Mouse (Mus musculus): Measurements from ENCODE around the gene Ahcy. TPM values are rescaled to one million over a fixed set of nuclear protein-coding genes. Genes with fewer than 3 reads are reported as not detected.
"Not testable (repeated sequence)": the region's sequence is repeated elsewhere in the genome, so short reads cannot be mapped to it uniquely, and the experiment has no call there.

Gene Ahcy
- total and polyA plus RNA-seq, 3 experiments = 364 to 529 (median 514) TPM

GRCm38 (mm10) chr2:155054672-155055071 lies 19.6 kb downstream of the Ahcy start:
- in situ Hi-C loops (cut with MboI; ENCODE audit: low pct_ligation_motif_present, low pct_unique_long_range_greater_than_20kb, low sequenced_read_pairs) = no loop called here
- Histone ChIP-seq H3K27ac (ENCODE audit: insufficient read depth, low read depth) (no peak overlapping the region), H3K9me3 (replicated peaks; ENCODE audit: low read length) (no peaks in the 10 kb centered on the region), H3K36me3 (replicated peaks in 1 of 2; ENCODE audit: control insufficient read depth in 1 of 2, insufficient read depth in 1 of 2, low read length in 1 of 2) (peaks cover 10 to 55% of the 10 kb centered on the region in 2 experiments), H3K4me2 (ENCODE audit: insufficient read depth, low read depth, poor library complexity, severe bottlenecking) (no peak overlapping the region), H3K4me1 (ENCODE audit: control insufficient read depth in 1 of 2, insufficient read depth in 2 of 2) (peaks cover 4 to 47% of the 10 kb centered on the region in 2 experiments), H3K79me2 (replicated peaks; ENCODE audit: control insufficient read depth, extremely low read depth, insufficient read depth, poor library complexity, severe bottlenecking) (no peaks in the 10 kb centered on the region), H3K9ac (ENCODE audit: insufficient read depth, low read depth) (no peak overlapping the region), H3K27me3 (replicated peaks) (no peaks in the 10 kb centered on the region), H3K4me3 (replicated peaks in 1 of 3; ENCODE audit: low read depth in 2 of 3, low read length in 2 of 3, poor library complexity in 1 of 3) (no peak overlapping the region)
- no peak for TF ChIP-seq MXI1 (IDR thresholded peaks at IDR 0.05; ENCODE audit: low read depth, low read length)
- no peak for TF ChIP-seq SMC3 (IDR thresholded peaks at IDR 0.05; ENCODE audit: low read depth, low read length)
- no peak for TF ChIP-seq NELFE (IDR thresholded peaks at IDR 0.05; ENCODE audit: low read depth, low read length)
- no peak for TF ChIP-seq SIN3A (IDR thresholded peaks at IDR 0.05; ENCODE audit: low read length)
- no peak for TF ChIP-seq MYC (IDR thresholded peaks at IDR 0.05; ENCODE audit: low read depth, low read length)
- no peak for TF ChIP-seq KAT2A (IDR thresholded peaks at IDR 0.05; ENCODE audit: insufficient replicate concordance, low read length)
- no peak for TF ChIP-seq ZMIZ1 (IDR thresholded peaks at IDR 0.05; ENCODE audit: low read depth, low read length)
- TF ChIP-seq ZNF384 (IDR thresholded peaks at IDR 0.05; ENCODE audit: low read depth, low read length) = no peak
- no peak for TF ChIP-seq TCF12 (IDR thresholded peaks at IDR 0.05; ENCODE audit: low read depth, low read length)
- TF ChIP-seq PAX5 (IDR thresholded peaks at IDR 0.05; ENCODE audit: low read length) = no peak
- no peak for TF ChIP-seq RAD21 (IDR thresholded peaks at IDR 0.05; ENCODE audit: low read depth, low read length)
- no peak for TF ChIP-seq RCOR1 (conservative IDR thresholded peaks at IDR 0.05; ENCODE audit: low read depth, low read length)
- no peak for TF ChIP-seq NRF1 (IDR thresholded peaks at IDR 0.05; ENCODE audit: low read depth, low read length)
- TF ChIP-seq MEF2A (IDR thresholded peaks at IDR 0.05; ENCODE audit: borderline replicate concordance, low read depth, low read length) = no peak
- TF ChIP-seq USF2 (conservative IDR thresholded peaks at IDR 0.05; ENCODE audit: low read depth, low read length) = no peak
- TF ChIP-seq CTCF (conservative IDR thresholded peaks at IDR 0.05 in 1 of 2, IDR thresholded peaks at IDR 0.05 in 1 of 2; ENCODE audit: low read depth in 2 of 2, low read length in 2 of 2) = no peak
- TF ChIP-seq EP300 (IDR thresholded peaks at IDR 0.05; ENCODE audit: low read length) = no peak
- no peak for TF ChIP-seq TBP (conservative IDR thresholded peaks at IDR 0.05; ENCODE audit: low read depth, low read length)
- TF ChIP-seq USF1 (IDR thresholded peaks at IDR 0.05; ENCODE audit: low read depth, low read length) = no peak
- no peak for TF ChIP-seq POLR2AphosphoS2 (IDR thresholded peaks at IDR 0.05; ENCODE audit: low read depth, low read length)
- no peak for DNase-seq (ENCODE audit: extremely low read depth)
- dilution Hi-C loops (cut with MboI; ENCODE audit: extremely low pct_ligation_motif_present, extremely low pct_unique_long_range_greater_than_20kb, low sequenced_read_pairs) = no loop called here

DNA sequence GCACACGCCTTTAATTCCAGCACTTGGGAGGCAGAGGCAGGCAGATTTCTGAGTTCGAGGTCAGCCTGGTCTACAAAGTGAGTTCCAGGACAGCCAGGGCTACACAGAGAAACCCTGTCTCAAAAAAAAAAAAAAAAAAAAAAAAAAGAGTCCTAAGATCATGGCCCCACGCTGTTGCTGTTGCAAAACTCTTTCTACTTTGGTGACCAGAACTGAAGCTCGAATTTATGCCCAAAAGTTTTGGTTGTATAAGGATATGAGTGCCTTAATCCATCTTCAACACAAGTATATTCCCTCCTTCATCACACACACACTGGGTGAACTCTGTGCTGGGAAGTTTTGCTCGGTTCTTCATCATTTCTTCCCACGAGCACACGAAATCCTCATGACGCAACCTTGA lies 20.8 kb downstream of the Ahcy start:
- Histone ChIP-seq H3K36me3 (replicated peaks in 1 of 2; ENCODE audit: control insufficient read depth in 1 of 2, insufficient read depth in 1 of 2, low read length in 1 of 2) (peaks cover 2 to 47% of the 10 kb centered on the region in 2 experiments), H3K4me1 (ENCODE audit: control insufficient read depth in 1 of 2, insufficient read depth in 2 of 2) (peaks cover 4 to 47% of the 10 kb centered on the region in 2 experiments)
- dilution Hi-C loops (cut with MboI; ENCODE audit: extremely low pct_ligation_motif_present, extremely low pct_unique_long_range_greater_than_20kb, low sequenced_read_pairs); H3K27me3 ChIP-seq (replicated peaks); H3K79me2 ChIP-seq (replicated peaks; ENCODE audit: control insufficient read depth, extremely low read depth, insufficient read depth, poor library complexity, severe bottlenecking); H3K27ac ChIP-seq (ENCODE audit: insufficient read depth, low read depth); H3K4me3 ChIP-seq (replicated peaks in 1 of 3; ENCODE audit: low read depth in 2 of 3, low read length in 2 of 3, poor library complexity in 1 of 3); H3K9ac ChIP-seq (ENCODE audit: insufficient read depth, low read depth); H3K4me2 ChIP-seq (ENCODE audit: insufficient read depth, low read depth, poor library complexity, severe bottlenecking); H3K9me3 ChIP-seq (replicated peaks; ENCODE audit: low read length); DNase-seq (ENCODE audit: extremely low read depth); in situ Hi-C loops (cut with MboI; ENCODE audit: low pct_ligation_motif_present, low pct_unique_long_range_greater_than_20kb, low sequenced_read_pairs): not testable (repeated sequence)
- 0 out of 2 replicates have a peak, but pooled peaks have one; percentile 8 for TF ChIP-seq ZNF384 (IDR thresholded peaks at IDR 0.05; ENCODE audit: low read depth, low read length)

Data from CH12.LX (cell line).